Mouse (Mus musculus): Measurements from ENCODE around the gene Mindy4.

Gene Mindy4

GRCm38 (mm10) chr6:55210423-55211365 is 7.5 kb downstream of the Mindy4 start:
- DNase-seq, result no peak

DNA sequence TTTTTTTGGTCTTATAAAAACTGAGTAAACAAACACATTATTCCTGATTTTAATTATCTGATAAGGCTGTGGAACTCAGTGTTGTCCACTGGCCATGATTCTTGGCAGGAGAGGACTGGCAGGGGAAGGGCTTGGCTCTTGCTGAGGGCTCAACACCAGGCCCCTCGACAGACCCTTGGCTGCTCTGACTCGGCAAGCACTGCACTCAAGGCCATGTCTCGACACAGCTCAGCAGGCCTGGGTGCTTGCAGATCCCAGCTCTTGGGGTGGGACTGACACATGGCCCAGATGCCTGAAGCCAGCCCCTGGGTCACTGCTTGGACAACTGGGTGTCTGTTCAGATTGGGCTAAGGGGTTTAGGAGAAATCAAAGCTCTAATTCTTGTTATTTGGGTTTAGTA is 11.4 kb downstream of the Mindy4 start:
- no peak for DNase-seq

DNA sequence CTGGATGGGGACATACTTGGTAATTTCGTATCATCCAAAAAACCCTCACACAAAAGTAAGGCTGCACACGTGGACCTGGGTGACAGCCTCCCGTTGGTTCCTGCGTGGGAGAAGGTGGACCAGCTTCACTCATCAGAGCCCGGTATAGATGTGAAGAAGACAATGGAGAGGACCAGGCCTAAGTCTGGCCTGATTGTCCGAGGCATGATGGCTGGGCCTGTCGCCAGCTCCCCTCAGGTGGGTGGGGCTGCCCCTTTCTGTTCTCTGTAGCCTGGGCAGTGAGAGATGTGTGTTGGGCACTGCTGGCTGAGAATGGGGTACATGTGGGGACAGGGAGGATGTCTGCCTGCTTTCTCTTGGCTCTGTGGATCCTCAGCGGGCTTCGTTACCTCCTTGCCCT is 15.0 kb downstream of the Mindy4 start:
- no peak for DNase-seq

GRCm38 (mm10) chr6:55223986-55224385 is 20.8 kb downstream of the Mindy4 start:
- no peak for DNase-seq

GRCm38 (mm10) chr6:55230048-55230447 is 26.9 kb downstream of the Mindy4 start:
- DNase-seq, result no peak

GRCm38 (mm10) chr6:55232101-55232500 is 28.9 kb downstream of the Mindy4 start:
- no peak for DNase-seq

GRCm38 (mm10) chr6:55232524-55233264 is 29.5 kb downstream of the Mindy4 start:
- DNase-seq, result peak; percentile 24

GRCm38 (mm10) chr6:55233326-55233725 is 30.1 kb downstream of the Mindy4 start:
- DNase-seq, result no peak

- no peak for DNase-seq
These were observed 31.5 kb downstream of the Mindy4 start for GRCm38 (mm10) chr6:55234636-55235035.

GRCm38 (mm10) chr6:55235733-55236132 is 32.5 kb downstream of the Mindy4 start:
- no peak for DNase-seq

- DNase-seq, result no peak
These were observed 36.7 kb downstream of the Mindy4 start for GRCm38 (mm10) chr6:55239931-55240330.

DNA sequence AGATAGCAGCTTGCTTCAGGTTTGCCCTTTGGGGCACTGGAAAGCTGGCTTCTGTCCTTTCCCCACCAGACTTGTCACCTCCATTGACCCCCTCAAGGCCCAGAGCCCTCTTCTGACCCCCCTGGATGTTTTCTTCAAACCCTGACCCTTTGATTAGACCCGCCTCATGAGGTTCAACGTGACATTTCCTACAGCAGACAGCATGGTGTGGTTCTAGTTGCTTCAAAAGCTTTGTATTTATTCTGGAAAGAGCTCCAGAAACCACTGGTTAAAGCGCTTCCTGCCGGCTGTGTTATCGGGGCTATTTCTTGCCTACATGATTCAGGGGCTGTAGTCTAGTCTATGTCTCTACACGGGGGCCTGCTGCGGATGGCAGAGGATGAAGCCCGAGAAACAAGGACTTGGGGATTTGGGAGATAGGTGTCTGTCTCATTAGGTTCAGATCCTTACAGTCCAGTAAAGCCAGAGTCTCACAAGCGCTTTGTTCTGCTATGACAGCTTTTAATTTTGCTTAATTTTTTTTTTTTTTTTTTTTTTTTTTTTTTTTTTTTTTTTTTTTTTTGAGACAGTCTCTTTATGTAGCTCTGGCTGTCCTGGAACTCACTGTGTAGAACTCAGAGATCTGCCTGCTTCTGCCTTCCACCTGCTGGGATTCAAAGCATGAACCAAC is 37.5 kb downstream of the Mindy4 start:
- no peak for DNase-seq

- DNase-seq, result peak; percentile 61
These were observed 38.3 kb downstream of the Mindy4 start for GRCm38 (mm10) chr6:55241479-55241878.

- DNase-seq, result no peak
These were observed 42.5 kb downstream of the Mindy4 start for GRCm38 (mm10) chr6:55245680-55246079.

GRCm38 (mm10) chr6:55246441-55246840 is 43.3 kb downstream of the Mindy4 start:
- no peak for DNase-seq

DNA sequence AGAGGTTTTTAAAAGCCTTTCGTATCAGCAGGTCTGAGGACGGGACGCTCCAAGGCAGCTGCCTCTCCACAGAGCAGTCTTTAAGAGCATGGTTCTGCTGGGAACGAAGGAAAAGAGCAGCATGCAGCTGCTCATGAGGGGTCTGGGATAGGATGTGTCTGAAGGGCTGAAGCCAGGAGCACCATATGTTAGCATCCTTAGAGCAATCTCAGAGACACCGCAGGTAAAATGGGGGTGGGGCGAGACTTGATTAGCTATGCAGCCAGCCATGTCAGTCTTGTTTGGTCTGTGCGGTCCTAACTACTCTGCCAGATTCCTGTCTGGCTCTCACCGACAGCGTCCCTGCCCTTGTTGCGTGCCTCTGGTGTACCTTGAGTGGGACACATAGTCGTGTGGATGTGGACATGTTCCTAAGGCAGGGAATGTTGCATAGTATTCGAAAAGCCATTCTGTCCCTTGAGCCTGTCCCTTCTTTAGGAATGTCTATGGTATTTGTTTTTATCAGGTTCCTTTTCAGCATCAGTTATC is 43.8 kb downstream of the Mindy4 start:
- DNase-seq, result no peak

- no peak for DNase-seq
These were observed 46.1 kb downstream of the Mindy4 start for GRCm38 (mm10) chr6:55249263-55249662.

- no peak for DNase-seq
These were observed 47.6 kb downstream of the Mindy4 start for GRCm38 (mm10) chr6:55250809-55251208.

DNA sequence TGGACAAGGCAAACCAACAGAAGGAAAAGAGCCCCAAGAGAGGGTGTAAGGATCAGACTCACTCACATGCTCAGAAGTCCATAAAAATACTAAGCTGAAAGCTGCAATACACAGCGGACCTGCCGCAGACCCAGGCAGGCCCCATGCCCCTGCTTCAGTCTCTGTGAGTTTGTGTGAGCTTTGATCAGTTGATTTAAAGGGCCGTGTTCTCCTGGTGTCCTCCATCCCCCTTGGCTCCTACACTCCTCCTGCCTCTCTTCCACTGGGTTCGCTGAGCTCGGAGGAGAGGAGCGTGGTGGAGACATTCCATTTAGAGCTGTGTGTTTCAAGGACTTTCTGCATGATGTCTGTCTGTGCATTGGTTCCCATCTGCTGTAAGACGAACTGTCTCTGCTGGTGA is 48.4 kb downstream of the Mindy4 start:
- no peak for DNase-seq

DNA sequence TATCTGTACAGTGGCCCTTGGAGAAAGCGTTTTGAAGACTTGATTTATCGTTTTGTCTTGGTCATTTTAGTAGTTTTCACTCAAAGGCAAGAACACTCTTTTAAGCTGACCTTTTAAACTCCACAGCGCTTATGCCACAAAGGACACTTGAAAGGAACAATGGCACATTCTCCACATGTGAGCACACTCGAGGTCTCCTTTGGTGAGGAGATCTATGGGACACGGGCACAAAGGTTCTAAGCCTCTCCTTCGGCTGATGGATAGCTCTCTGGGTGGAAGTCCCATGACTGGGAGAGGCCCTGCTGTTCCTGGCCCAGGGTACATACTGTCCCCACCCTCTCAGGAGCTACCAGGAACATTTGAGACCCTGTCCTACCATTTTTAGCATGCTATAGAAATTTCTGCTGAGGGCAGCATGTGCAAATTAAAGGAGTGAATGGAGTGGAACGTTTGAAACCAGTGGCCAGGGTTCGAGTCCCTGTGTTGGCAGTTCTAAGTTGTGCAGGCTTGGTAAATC is 49.6 kb downstream of the Mindy4 start:
- no peak for DNase-seq

DNA sequence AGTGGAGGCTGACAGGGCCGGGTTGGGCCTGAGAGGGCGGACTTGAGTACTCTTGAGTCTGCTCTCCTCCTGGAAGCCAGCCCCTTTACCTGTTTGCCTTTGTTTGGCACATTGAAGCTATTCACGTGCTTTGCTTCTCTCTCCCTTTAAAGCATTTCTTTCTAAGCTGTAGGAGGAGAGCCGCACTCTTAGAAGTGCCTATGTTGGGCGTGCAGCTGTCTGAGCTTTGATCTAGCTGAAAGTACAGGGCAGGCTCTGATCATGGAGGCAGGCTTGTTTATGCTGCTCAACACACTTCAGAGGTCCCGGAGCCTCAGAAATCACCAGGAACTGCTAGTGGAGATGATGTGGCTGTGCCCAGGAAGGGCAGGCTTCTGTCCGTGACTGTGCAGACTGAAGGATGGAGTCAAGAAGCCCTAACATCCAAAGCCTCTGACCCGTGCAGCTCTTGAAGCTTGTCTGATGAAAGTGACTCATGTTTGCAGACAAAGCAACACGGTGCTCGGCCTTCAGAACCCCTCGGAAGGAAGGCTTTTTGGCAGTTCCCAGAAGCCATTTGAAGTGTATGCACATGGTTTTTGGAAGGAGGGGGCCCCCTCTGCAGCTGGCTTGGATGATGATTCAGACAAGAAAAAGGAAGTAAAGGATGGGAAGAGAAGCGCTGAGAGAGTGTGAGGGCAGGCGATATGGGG is 53.5 kb downstream of the Mindy4 start:
- DNase-seq, result no peak

- no peak for DNase-seq
These were observed 54.1 kb downstream of the Mindy4 start for GRCm38 (mm10) chr6:55257246-55257645.

Measured in right cerebral cortex, adult 18-20 months (tissue).